Mouse (Mus musculus) cerebellum, adult 2 months (tissue): ENCODE data around the gene Gm10721. TPM values are rescaled to one million over a fixed set of nuclear protein-coding genes. Genes with fewer than 3 reads are reported as not detected.
A peak's percentile ranks its signal among the peaks of the same experiment; 100 is the strongest.
"Not testable (repeated sequence)": the region's sequence is repeated elsewhere in the genome, so short reads cannot be mapped to it uniquely, and the experiment has no call there.

Experiments used
- DNase-seq, 2 experiments: peaks; one replicate each; pipeline ENCODE4 v3.0.0; 2021
- H3K27ac ChIP-seq: fragments of 200-500 bp; 2 replicates; pipeline ENCODE4 v1.5.1; 2012; ENCODE audit warnings: low read length, control low read depth, inconsistent platforms; ENCODE audit not compliant: insufficient read depth
- H3K27me3 ChIP-seq: fragments of 200-500 bp; 2 replicates; pipeline ENCODE4 v1.6.1; 2012; ENCODE audit warnings: inconsistent platforms, mild to moderate bottlenecking, low read length, moderate library complexity; ENCODE audit not compliant: control insufficient read depth, insufficient read depth
- H3K4me1 ChIP-seq: fragments of 200-500 bp; 2 replicates; pipeline ENCODE4 v1.6.1; 2011; ENCODE audit warnings: low read length; ENCODE audit not compliant: control insufficient read depth, insufficient read depth
- H3K4me3 ChIP-seq: fragments of 200-500 bp; replicated peaks from 2 replicates; pipeline ENCODE3; 2011; ENCODE audit warnings: mild to moderate bottlenecking, low read depth, low read length, control low read depth; ENCODE audit not compliant: insufficient read depth
- WGBS: fragments of 180-500 bp; shearing (Covaris S2); methylation state at CpG from one replicate; pipeline ENCODE4 v1.1.7; 2018; 5-methylcytosine and 5-hydroxymethylcytosine counted together
- polyA plus RNA-seq: library from polyadenylated mRNA; depleted of rRNA; stranded (reverse); fragments of >200 nt; gene quantifications from 2 replicates; pipeline ENCODE4 v1.2.3, GENCODE M21; 2012; rRNA removed

Gm10721 gene
- polyA plus RNA-seq = not detected in 2 replicates

DNA sequence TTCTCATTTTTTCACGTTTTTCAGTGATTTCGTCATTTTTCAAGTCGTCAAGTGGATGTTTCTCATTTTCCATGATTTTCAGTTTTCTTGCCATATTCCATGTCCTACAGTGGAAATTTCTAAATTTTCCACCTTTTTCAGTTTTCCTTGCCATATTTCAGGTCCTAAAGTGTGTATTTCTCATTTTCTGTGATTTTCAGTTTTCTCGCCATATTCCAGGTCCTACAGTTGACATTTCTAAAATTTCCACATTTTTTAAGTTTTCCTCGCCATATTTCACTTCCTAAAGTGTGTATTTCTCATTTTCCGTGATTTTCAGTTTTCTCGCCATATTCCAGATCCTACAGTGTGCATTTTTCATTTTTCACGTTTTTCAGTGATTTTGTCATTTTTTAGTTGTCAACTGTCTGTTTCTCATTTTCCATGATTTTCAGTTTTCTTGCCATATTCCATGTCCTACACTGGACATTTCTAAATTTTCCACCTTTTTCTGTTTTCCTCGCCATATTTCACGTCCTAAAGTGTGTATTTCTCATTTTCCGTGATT, at the start of gene Gm10721:
Gene Gm10721, plus strand, starts transcription at position 408 of the 547 bp plus-strand sequence.
- H3K4me3 ChIP-seq, H3K27me3 ChIP-seq, DNase-seq, H3K4me1 ChIP-seq, H3K27ac ChIP-seq: not testable (repeated sequence)
- no CpG with 5 or more reads among the region's 11 CpGs for WGBS

DNA sequence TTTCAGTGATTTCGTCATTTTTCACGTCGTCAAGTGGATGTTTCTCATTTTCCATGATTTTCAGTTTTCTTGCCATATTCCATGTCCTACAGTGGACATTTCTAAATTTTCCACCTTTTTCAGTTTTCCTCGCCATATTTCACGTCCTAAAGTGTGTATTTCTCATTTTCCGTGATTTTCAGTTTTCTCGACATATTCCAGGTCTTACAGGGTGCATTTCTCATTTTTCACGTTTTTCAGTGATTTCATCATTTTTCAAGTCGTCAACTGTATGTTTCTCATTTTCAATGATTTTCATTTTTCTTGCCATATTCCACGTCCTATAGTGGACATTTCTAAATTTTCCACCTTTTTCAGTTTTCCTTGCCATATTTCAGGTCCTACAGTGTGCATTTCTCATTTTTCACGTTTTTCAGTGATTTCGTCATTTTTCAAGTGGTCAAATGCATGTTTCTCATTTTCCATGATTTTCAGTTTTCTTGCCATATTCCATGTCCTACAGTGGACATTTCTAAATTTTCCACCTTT, 12.4 kb upstream of the Gm10721 start, which contains the start of gene Gm10722:
Gene Gm10722, plus strand, starts transcription at position 478 of the 528 bp plus-strand sequence.
- not testable (repeated sequence) for H3K4me1 ChIP-seq, H3K27ac ChIP-seq, H3K4me3 ChIP-seq, H3K27me3 ChIP-seq
- WGBS = 74% methylated on average over 12 of the region's 12 CpGs
- peak; percentile 5 to 17 for DNase-seq

DNA sequence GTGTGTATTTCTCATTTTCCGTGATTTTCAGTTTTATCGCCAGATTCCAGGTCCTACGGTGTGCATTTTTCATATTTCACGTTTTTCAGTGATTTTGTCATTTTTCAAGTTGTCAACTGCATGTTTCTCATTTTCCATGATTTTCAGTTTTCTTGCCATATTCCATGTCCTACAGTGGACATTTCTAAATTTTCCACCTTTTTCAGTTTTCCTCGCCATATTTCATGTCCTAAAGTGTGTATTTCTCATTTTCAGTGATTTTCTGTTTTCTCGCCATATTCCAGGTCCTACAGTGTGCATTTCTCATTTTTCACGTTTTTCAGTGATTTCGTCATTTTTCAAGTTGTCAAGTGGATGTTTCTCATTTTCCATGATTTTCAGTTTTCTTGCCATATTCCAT, 11.9 kb upstream of the Gm10721 start:
- not testable (repeated sequence) for H3K27me3 ChIP-seq

DNA sequence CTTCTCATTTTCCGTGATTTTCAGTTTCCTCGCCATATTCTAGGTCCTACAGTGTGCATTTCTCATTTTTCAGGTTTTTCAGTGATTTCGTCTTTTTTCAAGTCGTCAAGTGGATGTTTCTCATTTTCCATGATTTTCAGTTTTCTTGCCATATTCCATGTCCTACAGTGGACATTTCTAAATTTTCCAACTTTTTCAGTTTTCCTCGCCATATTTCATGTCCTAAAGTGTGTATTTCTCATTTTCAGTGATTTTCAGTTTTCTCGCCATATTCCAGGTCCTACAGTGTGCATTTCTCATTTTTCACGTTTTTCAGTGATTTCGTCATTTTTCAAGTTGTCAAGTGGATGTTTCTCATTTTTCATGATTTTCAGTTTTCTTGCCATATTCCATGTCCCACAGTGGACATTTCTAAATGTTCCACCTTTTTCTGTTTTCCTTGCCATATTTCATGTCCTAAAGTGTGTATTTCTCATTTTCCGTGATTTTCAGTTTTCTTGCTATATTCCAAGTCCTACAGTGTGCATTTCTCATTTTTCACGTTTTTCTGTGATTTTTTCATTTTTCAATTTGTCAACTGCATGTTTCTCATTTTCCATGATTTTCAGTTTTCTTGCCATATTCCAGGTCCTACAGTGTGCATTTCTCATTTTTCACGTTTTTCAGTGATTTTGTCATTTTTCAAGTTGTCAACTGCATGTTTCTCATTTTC, 10.8 kb upstream of the Gm10721 start:
- peak; percentile 93 to 99 for DNase-seq
- not testable (repeated sequence) for H3K4me1 ChIP-seq, H3K27me3 ChIP-seq, H3K4me3 ChIP-seq, H3K27ac ChIP-seq
- 70% methylated on average over 9 of the region's 11 CpGs for WGBS

More for the DNA sequence above, 11.9 kb upstream of the Gm10721 start:
- WGBS = 66% methylated on average over 8 of the region's 8 CpGs
- not testable (repeated sequence) for H3K4me1 ChIP-seq, H3K4me3 ChIP-seq, H3K27ac ChIP-seq
- DNase-seq = peak; percentile 23 to 41

DNA sequence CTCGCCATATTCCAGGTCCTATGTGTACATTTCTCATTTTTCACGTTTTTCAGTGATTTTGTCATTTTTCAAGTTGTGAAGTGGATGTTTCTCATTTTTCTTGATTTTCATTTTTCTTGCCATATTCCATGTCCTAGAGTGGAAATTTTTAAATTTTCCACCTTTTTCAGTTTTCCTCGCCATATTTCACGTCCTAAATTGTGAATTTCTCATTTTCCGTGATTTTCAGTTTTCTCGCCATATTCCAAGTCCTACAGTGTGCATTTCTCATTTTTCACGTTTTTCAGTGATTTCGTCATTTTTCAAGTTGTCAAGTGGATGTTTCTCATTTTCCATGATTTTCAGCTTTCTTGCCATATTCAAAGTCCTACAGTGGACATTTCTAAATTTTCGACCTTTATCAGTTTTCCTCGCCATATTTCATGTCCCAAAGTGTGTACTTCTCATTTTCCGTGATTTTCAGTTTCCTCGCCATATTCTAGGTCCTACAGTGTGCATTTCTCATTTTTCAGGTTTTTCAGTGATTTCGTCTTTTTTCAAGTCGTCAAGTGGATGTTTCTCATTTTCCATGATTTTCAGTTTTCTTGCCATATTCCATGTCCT, 10.0 kb upstream of the Gm10721 start, which contains the start of gene Gm11168:
Gene Gm11168, plus strand, starts transcription at position 553 of the 603 bp plus-strand sequence.
- H3K4me1 ChIP-seq, DNase-seq, H3K27me3 ChIP-seq, H3K27ac ChIP-seq, H3K4me3 ChIP-seq: not testable (repeated sequence)
- 75% methylated on average over 6 of the region's 14 CpGs for WGBS

DNA sequence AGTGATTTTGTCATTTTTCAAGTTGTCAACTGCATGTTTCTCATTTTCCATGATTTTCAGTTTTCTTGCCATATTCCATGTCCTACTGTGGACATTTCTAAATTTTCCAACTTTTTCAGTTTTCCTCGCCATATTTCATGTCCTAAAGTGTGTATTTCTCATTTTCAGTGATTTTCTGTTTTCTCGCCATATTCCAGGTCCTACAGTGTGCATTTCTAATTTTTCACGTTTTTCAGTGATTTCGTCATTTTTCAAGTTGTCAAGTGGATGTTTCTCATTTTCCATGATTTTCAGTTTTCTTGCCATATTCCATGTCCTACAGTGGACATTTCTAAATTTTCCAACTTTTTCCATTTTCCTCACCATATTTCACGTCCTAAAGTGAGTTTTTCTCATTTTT, 6.8 kb upstream of the Gm10721 start:
- H3K4me1 ChIP-seq, H3K27me3 ChIP-seq, DNase-seq, H3K4me3 ChIP-seq, H3K27ac ChIP-seq: not testable (repeated sequence)
- 80% methylated on average over 1 of the region's 5 CpGs for WGBS

DNA sequence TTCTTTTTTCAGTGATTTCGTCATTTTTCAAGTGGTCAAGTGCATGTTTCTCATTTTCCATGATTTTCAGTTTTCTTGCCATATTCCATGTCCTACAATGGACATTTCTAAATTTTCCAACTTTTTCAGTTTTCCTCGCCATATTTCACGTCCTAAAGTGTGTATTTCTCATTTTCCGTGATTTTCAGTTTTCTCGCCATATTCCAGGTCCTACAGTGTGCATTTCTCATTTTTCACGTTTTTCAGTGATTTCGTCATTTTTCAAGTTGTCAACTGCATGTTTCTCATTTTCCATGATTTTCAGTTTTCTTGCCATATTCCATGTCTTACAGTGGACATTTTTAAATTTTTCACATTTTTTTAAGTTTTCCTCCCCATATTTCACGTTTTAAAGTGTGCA, 6.3 kb upstream of the Gm10721 start:
- not testable (repeated sequence) for H3K4me1 ChIP-seq, H3K4me3 ChIP-seq, H3K27ac ChIP-seq, H3K27me3 ChIP-seq
- DNase-seq = peak; percentile 73 to 85
- 76% methylated on average over 8 of the region's 8 CpGs for WGBS

DNA sequence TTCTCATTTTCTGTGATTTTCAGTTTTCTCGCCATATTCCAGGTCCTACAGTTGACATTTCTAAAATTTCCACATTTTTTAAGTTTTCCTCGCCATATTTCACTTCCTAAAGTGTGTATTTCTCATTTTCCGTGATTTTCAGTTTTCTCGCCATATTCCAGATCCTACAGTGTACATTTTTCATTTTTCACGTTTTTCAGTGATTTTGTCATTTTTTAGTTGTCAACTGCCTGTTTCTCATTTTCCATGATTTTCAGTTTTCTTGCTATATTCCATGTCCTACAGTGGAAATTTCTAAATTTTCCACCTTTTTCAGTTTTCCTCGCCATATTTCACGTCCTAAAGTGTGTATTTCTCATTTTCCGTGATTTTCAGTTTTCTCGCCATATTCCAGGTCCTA, 5.7 kb upstream of the Gm10721 start:
- 77% methylated on average over 8 of the region's 9 CpGs for WGBS
- not testable (repeated sequence) for DNase-seq, H3K4me3 ChIP-seq, H3K27me3 ChIP-seq, H3K4me1 ChIP-seq, H3K27ac ChIP-seq

DNA sequence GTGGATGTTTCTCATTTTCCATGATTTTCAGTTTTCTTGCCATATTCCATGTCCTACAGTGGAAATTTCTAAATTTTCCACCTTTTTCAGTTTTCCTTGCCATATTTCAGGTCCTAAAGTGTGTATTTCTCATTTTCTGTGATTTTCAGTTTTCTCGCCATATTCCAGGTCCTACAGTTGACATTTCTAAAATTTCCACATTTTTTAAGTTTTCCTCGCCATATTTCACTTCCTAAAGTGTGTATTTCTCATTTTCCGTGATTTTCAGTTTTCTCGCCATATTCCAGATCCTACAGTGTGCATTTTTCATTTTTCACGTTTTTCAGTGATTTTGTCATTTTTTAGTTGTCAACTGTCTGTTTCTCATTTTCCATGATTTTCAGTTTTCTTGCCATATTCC, 3.6 kb upstream of the Gm10721 start:
- H3K4me1 ChIP-seq, H3K4me3 ChIP-seq, H3K27me3 ChIP-seq, DNase-seq, H3K27ac ChIP-seq: not testable (repeated sequence)
- WGBS = no CpG with 5 or more reads among the region's 5 CpGs

DNA sequence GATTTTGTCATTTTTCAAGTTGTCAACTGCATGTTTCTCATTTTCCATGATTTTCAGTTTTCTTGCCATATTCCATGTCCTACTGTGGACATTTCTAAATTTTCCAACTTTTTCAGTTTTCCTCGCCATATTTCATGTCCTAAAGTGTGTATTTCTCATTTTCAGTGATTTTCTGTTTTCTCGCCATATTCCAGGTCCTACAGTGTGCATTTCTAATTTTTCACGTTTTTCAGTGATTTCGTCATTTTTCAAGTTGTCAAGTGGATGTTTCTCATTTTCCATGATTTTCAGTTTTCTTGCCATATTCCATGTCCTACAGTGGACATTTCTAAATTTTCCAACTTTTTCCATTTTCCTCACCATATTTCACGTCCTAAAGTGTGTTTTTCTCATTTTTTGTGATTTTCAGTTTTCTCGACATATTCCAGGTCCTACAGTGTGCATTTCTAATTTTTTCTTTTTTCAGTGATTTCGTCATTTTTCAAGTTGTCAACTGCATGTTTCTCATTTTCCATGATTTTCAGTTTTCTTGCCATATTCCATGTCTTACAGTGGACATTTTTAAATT, 802 bp upstream of the Gm10721 start:
- WGBS = 84% methylated on average over 3 of the region's 7 CpGs
- H3K4me1 ChIP-seq, H3K4me3 ChIP-seq, DNase-seq, H3K27me3 ChIP-seq, H3K27ac ChIP-seq: not testable (repeated sequence)

DNA sequence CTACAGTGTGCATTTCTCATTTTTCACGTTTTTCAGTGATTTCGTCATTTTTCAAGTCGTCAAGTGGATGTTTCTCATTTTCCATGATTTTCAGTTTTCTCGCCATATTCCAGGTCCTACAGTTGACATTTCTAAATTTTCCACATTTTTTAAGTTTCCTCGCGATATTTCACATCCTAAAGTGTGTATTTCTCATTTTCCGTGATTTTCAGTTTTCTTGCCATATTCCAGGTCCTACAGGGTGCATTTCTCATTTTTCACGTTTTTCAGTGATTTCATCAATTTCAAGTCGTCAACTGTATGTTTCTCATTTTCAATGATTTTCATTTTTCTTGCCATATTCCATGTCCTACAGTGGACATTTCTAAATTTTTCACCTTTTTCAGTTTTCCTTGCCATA, 2.4 kb downstream of the Gm10721 start, which contains the start of gene Gm10720:
Gene Gm10720, plus strand, starts transcription at position 301 of the 400 bp plus-strand sequence.
- DNase-seq, H3K27me3 ChIP-seq, H3K4me3 ChIP-seq, H3K4me1 ChIP-seq, H3K27ac ChIP-seq: not testable (repeated sequence)
- WGBS = 70% methylated on average over 5 of the region's 9 CpGs

DNA sequence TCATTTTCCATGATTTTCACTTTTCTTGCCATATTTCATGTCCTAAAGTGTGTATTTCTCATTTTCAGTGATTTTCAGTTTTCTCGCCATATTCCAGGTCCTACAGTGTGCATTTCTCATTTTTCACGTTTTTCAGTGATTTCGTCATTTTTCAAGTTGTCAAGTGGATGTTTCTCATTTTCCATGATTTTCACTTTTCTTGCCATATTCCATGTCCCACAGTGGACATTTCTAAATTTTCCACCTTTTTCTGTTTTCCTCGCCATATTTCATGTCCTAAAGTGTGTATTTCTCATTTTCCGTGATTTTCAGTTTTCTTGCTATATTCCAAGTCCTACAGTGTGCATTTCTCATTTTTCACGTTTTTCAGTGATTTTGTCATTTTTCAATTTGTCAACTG, 3.0 kb downstream of the Gm10721 start:
- H3K27me3 ChIP-seq, H3K27ac ChIP-seq, H3K4me3 ChIP-seq, H3K4me1 ChIP-seq: not testable (repeated sequence)
- 79% methylated on average over 6 of the region's 6 CpGs for WGBS
- DNase-seq = peak; percentile 3 to 4
